Mouse (Mus musculus): ENCODE results near the gene Ncor2. TPM values are rescaled to one million over a fixed set of nuclear protein-coding genes. Genes with fewer than 3 reads are reported as not detected.

The Ncor2 gene
- 100 to 1,000 TPM; 136 to 152 TPM for total RNA-seq (2023)

DNA sequence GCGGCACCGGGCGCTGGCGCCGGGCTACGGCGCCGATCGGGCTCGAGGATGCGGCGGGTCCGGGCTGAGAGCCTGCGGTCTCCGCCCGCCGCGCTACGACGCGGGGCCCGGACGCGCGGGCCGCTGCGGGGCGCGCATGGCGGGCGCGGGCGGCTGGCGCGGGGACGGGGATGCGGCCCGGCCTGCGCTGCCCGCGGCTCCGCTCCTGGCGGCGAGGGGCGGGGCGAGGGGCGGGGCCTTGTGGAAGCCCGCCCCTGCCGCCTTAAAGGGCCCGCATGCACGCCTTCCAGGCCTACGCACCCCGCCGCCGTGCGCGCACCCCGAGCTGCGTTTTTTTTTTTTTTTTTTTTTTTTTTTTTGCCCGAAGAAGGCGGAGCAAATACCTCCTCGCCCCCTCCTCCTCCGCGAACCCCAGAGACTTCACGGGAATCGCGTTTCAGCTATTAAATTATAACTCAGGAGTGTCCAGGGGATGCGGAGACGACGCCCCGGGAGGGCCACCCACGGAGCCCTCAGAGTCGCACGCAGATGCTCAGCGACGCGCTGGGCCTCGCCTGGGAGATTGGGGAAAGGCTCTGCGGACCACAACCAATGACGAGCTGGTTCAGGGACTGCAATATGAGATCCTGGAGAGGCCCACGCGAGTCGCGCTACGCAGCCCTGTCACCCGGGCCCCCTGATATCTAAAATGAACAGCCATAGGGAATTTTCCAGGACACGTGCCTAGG lies at the start of gene Ncor2:
Gene Ncor2 (minus strand): TSS at position 213 of the 728 bp plus-strand sequence.

DNA sequence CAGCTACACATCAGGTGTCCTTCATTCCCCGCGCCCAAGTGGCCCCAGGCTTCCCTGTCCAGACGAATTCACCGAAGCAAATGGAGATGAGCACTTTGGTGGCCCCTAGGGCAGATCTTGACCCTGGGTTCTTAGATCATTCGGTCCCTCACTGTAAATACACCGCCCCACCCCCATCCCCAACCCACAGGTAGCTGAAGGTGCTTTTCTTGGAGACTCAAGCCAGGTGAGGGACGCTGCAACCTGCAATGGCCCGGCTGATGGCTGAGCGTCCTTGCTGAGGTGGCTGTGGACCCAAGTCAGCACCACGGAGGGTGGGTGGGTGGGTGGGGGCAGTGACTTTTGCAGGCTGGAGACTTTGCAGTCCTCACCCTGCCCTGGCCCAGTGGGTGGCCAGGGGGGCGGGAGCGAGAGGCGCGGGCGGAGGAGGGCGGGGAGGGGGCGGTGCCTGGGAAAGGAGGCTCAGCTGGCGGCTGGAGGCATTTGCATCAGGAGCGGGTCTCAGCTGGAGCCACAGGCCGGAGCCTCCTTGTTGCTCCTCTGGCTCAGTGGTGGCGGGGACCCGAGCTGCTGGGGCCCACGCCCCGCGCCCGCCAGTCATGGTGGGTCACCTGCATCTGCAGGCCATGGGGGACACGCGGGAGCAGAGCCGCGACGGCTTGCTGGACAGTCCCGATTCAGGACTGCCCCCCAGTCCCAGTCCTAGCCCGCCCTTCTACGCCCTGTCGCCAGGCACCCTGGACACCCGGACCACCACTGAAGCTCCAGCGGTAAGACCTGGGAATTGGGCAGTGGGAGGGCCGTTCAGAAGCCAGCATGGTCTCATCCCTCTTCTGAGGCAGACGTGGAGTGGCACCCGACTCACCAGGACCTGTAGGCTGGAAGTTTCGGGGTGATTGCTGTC lies 175.8 kb downstream of the Ncor2 start, which contains the start of gene Rflna:
Gene Rflna (plus strand): TSS at position 253 of the 904 bp plus-strand sequence.

Other genes with a start within 250 kb of the Ncor2 start
- not detected for gene Rflna, start 176.0 kb downstream of the Ncor2 start, total RNA-seq (2023)
- gene Scarb1, start 161.9 kb upstream of the Ncor2 start, total RNA-seq (2023) = 10 to 100 TPM; 17.7 to 18.3 TPM
- gene Gm10382, start 210.1 kb upstream of the Ncor2 start, total RNA-seq (2023) = under 1 TPM in 1 of 2 experiments, not detected in 1; 0.76 TPM
- 1,000 to 10,000 TPM; 1,296 to 1,426 TPM for gene Ubc, start 211.0 kb upstream of the Ncor2 start, total RNA-seq (2023)

All from T-cell, adult 66 days (primary cell).